Mouse (Mus musculus): Measurements from ENCODE around the gene Sec22c. TPM values are rescaled to one million over a fixed set of nuclear protein-coding genes. Genes with fewer than 3 reads are reported as not detected.

Gene Sec22c
- polyA plus RNA-seq, 1 experiment, result 16.9 TPM

GRCm38 (mm10) chr9:121657143-121657542, 48.1 kb downstream of the Sec22c start:
- no peak for DNase-seq (ENCODE audit: extremely low spot score in 1 of 2, low spot score in 1 of 2)

- no peak for DNase-seq (ENCODE audit: extremely low spot score in 1 of 2, low spot score in 1 of 2)
Measured at GRCm38 (mm10) chr9:121656322-121656721, 49.0 kb downstream of the Sec22c start.

- DNase-seq (ENCODE audit: extremely low spot score in 1 of 2, low spot score in 1 of 2), result no peak
Measured at GRCm38 (mm10) chr9:121653668-121654067, 51.6 kb downstream of the Sec22c start.

GRCm38 (mm10) chr9:121647026-121647425, 58.3 kb downstream of the Sec22c start:
- DNase-seq (ENCODE audit: extremely low spot score in 1 of 2, low spot score in 1 of 2), result no peak

- DNase-seq (ENCODE audit: extremely low spot score in 1 of 2, low spot score in 1 of 2), result no peak
Measured at GRCm38 (mm10) chr9:121644855-121645254, 60.4 kb downstream of the Sec22c start.

- DNase-seq (ENCODE audit: extremely low spot score in 1 of 2, low spot score in 1 of 2), result peak; percentile 59 to 88
Measured at GRCm38 (mm10) chr9:121642401-121643181, 62.7 kb downstream of the Sec22c start, which contains the start of gene Vipr1. TSS of gene Vipr1 (plus strand) at chr9:121642716.

- DNase-seq (ENCODE audit: extremely low spot score in 1 of 2, low spot score in 1 of 2), result peak in 1 of 2 experiments; percentile 81
Measured at GRCm38 (mm10) chr9:121642001-121642400, 63.3 kb downstream of the Sec22c start, which contains the start of gene Lyzl4. TSS of gene Lyzl4 (minus strand) at chr9:121642096.

- DNase-seq (ENCODE audit: extremely low spot score in 1 of 2, low spot score in 1 of 2), result peak in 1 of 2 experiments; percentile 42
Measured at GRCm38 (mm10) chr9:121641235-121641915, 63.9 kb downstream of the Sec22c start.

- peak; percentile 73 to 90 for DNase-seq (ENCODE audit: extremely low spot score in 1 of 2, low spot score in 1 of 2)
Measured at GRCm38 (mm10) chr9:121639790-121640189, 65.5 kb downstream of the Sec22c start.

GRCm38 (mm10) chr9:121635835-121636576, 69.3 kb downstream of the Sec22c start:
- DNase-seq (ENCODE audit: extremely low spot score in 1 of 2, low spot score in 1 of 2), result no peak

GRCm38 (mm10) chr9:121633306-121633705, 72.0 kb downstream of the Sec22c start:
- DNase-seq (ENCODE audit: extremely low spot score in 1 of 2, low spot score in 1 of 2), result no peak

GRCm38 (mm10) chr9:121632891-121633290, 72.4 kb downstream of the Sec22c start:
- no peak for DNase-seq (ENCODE audit: extremely low spot score in 1 of 2, low spot score in 1 of 2)

- DNase-seq (ENCODE audit: extremely low spot score in 1 of 2, low spot score in 1 of 2), result no peak
Measured at GRCm38 (mm10) chr9:121631946-121632345, 73.3 kb downstream of the Sec22c start.

- no peak for DNase-seq (ENCODE audit: extremely low spot score in 1 of 2, low spot score in 1 of 2)
Measured at GRCm38 (mm10) chr9:121630627-121631026, 74.7 kb downstream of the Sec22c start.

Other genes with a start within 250 kb of the Sec22c start
- 1,294 and 1,474 TPM in 2 replicates for gene Cck, start 209.8 kb downstream of the Sec22c start, polyA plus RNA-seq (2012; rRNA removed)
- 0.54 and 1.3 TPM in 2 replicates for gene Lyzl4, start 63.4 kb downstream of the Sec22c start, polyA plus RNA-seq (2012; rRNA removed)
- 15.4 and 16.9 TPM in 2 replicates for gene Vipr1, start 62.8 kb downstream of the Sec22c start, polyA plus RNA-seq (2012; rRNA removed)
- gene Ss18l2, start 4.8 kb upstream of the Sec22c start, polyA plus RNA-seq (2012; rRNA removed), result 101 and 118 TPM in 2 replicates
- 133 and 161 TPM in 2 replicates for gene Nktr, start 13.7 kb upstream of the Sec22c start, polyA plus RNA-seq (2012; rRNA removed)
- gene Zfp651, start 53.8 kb upstream of the Sec22c start, polyA plus RNA-seq (2012; rRNA removed), result 98.0 and 101 TPM in 2 replicates
- 10.1 and 11.4 TPM in 2 replicates for gene Klhl40, start 72.1 kb upstream of the Sec22c start, polyA plus RNA-seq (2012; rRNA removed)
- 17.7 and 19.6 TPM in 2 replicates for gene Hhatl, start 87.0 kb upstream of the Sec22c start, polyA plus RNA-seq (2012; rRNA removed)
- gene Ccdc13, start 134.0 kb upstream of the Sec22c start, polyA plus RNA-seq (2012; rRNA removed), result 12.1 and 12.6 TPM in 2 replicates
- 82.0 and 93.0 TPM in 2 replicates for gene Higd1a, start 152.9 kb upstream of the Sec22c start, polyA plus RNA-seq (2012; rRNA removed)
- 2.6 and 3.3 TPM in 2 replicates for gene Ackr2, start 192.9 kb upstream of the Sec22c start, polyA plus RNA-seq (2012; rRNA removed)
- gene Cyp8b1, start 210.8 kb upstream of the Sec22c start, polyA plus RNA-seq (2012; rRNA removed), result not detected in 2 replicates
- 6.2 and 7.4 TPM in 2 replicates for gene Fam198a, start 245.5 kb upstream of the Sec22c start, polyA plus RNA-seq (2012; rRNA removed)